7 mouse cellular contexts compared by ENCODE assay signal in genomic region chr15:75175506-75175905, GRCm38 (mm10). TPM values are rescaled to one million over a fixed set of nuclear protein-coding genes. Genes with fewer than 3 reads are reported as not detected.
A peak's percentile ranks its signal among the peaks of the same experiment; 100 is the strongest.
DNase-seq lines count a peak whose midpoint lies in the region.

No protein-coding gene starts in this region.

- DNase-seq in layer of hippocampus, adult 11-12 months (ENCODE audit: low spot score), result peak; percentile 5
- DNase-seq in layer of hippocampus, adult 9-10 months (ENCODE audit: low spot score), result no peak
- peak; percentile 3 for DNase-seq in MEL-GATA-1-ER (ENCODE audit: extremely low read depth, low read depth)
- peak; percentile 21 for DNase-seq in adrenal gland, postnatal 25 days
- DNase-seq in heart, postnatal 4 days, result peak; percentile 22
- DNase-seq in lung, postnatal 14 days, result peak; percentile 41
- peak; percentile 6 for DNase-seq in telencephalon, adult 2 months (ENCODE audit: low read depth, low spot score)

RNA-seq across cellular contexts. Expression of gene Ly6g, which starts 20.5 kb away (rescaled TPM):
- not detected in 2 replicates for total RNA-seq in adrenal gland, postnatal 25 days (2021)
- under 1 TPM in 1 of 2 experiments, not detected in 1; 0.68 TPM for total RNA-seq in heart, postnatal 4 days (2021)

RNA-seq across cellular contexts. Expression of gene BC025446, which starts 40.7 kb away (rescaled TPM):
- total RNA-seq in adrenal gland, postnatal 25 days (2021), result not detected in 2 replicates
- total RNA-seq in heart, postnatal 4 days (2021), result not detected
